Mouse (Mus musculus): ENCODE measurements around the gene H2al1a.
"Not testable (repeated sequence)": the region's sequence is repeated elsewhere in the genome, so short reads cannot be mapped to it uniquely, and the experiment has no call there.

The H2al1a gene

DNA sequence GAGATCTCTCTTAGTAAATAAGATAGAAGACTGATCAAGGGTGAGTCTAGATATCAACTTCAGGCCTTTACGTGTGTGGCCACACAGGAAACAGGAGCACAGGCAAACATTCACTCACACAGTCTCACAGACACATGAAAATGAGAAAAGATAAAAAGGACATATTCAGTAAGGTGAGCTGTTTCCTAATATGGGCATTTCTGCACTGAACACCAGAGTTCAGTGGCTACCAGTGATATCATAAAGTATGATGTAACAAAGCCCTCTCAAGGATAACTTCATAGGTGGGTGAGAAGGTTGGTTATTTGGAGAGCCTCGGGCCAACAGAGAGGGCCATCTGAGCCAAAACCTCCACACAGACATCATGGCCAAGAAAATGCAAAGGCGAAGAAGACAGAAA lies at the start of gene H2al1a:
TSS of gene H2al1a (plus strand) at position 301 of the 400 bp plus-strand sequence.
- not testable (repeated sequence) for ATAC-seq (ENCODE audit: low TSS enrichment)

- ATAC-seq (ENCODE audit: low TSS enrichment), result no peak
Observed at GRCm38 (mm10) chrX:11250155-11250554, 48.9 kb upstream of the H2al1a start.

GRCm38 (mm10) chrX:11254062-11254461 lies 45.0 kb upstream of the H2al1a start:
- ATAC-seq (ENCODE audit: low TSS enrichment), result peak; percentile 99

DNA sequence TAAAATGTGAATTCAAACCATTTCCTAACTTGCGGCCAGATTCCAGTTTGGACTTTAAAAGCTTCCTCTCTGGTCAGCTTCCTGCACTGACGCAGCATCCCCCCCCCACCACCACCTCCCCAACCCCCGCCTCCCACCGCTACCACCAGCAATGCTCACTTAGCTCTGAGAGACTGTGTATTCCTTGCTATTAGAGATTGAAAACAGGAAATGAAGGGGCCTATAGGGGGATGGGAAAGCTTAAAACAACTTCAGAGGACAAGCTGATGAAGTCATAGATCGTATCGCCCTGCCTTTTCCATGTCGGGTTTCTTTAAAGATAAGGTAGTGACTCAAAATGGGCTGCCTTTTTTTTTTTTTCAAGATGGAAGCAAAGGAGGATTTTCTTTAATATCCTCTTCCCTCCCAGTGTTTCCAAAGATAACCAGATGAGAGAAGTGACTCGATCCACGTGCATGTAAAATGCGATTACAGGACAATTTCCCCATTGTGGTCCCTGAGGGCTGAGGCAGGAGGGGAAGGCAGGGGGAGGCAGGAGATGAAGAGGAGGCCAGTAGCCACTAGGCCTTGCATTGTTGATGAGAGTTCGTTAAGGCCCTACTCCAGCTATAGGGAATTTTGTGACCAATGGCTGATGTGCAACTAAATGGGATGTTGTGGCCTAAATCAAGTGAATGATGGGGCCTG lies 44.4 kb upstream of the H2al1a start:
- no peak for ATAC-seq (ENCODE audit: low TSS enrichment)

DNA sequence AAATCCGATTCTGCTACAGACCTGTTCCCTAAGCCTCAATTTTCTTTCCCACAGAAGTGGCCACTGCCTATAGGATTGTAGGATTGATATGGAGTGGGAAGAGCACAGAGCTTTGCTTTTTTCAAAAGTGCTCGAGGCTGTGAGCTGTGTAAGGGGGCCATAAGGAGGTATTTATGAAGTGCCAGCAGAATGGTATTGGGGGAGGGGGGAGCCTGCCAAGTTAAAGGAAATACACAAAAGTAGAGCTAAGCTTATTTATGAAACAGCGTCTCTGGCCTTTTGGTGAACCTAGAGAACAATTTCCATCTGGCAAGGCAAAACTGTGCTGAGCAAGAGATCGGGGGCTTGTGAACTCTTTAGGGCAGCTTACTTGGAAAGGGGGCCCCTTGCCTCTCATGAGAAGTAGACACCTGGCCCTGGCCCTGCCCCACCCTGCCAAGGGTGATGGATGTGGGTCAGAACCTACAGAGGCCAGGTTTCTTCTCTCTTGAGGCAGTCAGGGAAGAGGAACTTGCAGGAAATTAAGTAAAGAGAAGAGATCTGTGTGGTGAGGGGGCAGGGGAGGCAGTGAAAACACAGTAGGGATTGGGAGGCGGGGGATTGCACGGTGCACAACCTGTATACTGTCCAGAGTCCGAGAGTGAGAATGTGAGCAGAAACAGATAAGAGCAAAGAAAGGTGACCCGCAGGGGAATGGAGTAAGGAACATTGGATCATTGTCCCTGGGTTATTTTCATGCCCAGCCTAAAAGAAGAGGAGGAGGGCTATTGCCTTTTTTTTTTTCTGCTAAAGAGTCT lies 43.3 kb upstream of the H2al1a start:
- ATAC-seq (ENCODE audit: low TSS enrichment), result no peak

DNA sequence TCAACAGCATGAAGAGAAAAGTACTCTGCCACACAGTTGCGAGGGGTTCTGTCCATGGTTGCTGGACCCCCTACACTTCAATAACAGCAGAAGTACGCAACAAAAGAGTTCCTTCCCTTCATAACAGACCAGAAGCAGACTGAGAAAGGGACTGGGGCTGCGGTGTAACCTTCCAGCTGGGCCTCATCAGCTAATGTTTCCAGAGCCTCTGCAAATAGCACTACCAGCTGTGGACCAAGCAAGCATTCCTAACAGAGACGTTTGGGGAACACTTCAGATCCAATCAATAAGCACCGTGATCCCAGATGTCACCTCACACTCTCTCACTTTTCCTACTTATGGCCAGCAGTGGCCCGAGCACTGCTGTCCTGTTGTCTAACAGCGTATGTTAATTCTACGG lies 34.1 kb upstream of the H2al1a start:
- ATAC-seq (ENCODE audit: low TSS enrichment), result no peak

DNA sequence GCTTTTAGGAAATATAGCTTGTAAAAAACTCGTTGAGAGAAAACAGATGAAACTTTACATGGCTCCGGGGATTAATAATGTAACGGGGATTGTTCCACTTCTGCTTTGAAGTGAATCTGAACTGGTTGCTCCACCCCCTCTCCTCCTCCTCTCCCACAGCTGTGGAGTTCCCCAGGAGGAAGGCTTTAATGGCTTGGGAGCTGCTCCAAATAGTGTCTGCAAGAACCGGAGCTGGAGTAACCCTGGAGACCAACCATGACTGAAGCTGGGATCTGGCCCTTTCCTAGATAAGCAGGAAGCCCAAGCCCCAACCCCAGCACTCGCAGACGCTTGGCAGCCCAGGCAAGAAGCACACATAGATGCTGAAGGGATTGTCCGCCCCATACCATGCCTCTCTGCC lies 31.3 kb upstream of the H2al1a start:
- ATAC-seq (ENCODE audit: low TSS enrichment), result no peak

DNA sequence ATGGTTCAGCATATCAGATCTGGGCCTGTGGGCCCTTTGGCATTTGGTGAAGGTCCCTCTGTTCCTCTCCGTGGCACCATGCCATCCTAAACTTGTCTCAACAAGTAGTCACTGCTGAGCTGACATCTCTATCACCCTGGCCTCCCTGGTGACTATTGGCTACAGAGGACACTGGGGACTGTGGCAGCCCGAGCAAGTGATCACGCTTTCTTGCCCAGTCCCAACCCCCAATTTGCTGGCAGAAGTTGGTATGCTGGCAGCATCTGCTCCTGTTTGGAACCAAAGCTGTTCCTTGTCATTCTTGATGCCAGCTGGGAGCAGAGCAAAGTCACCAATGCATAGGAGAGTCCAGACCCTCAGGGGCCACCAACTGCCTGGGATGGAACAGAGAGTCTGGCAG lies 30.0 kb upstream of the H2al1a start:
- peak; percentile 41; the same call in 1 of the 2 replicates for ATAC-seq (ENCODE audit: low TSS enrichment)

DNA sequence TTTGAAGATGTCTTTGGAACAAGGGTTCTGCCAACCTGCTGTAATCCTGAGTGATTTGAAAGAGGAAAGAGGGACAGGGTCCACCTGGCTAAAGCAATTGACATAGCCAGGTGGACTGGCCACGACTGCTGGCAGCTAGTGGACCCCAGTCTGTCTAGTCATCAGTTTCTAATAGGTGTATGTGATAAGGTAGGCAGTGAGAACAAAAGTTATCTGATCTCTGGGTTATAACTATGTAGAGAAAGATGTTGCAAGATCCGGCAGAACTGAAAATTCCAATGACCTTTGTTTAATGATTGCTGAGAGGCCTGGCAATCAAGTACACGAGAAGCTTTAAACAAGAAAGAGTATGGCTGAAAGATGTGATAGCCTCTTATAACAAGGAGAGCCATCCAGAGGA lies 25.9 kb upstream of the H2al1a start:
- no peak for ATAC-seq (ENCODE audit: low TSS enrichment)

DNA sequence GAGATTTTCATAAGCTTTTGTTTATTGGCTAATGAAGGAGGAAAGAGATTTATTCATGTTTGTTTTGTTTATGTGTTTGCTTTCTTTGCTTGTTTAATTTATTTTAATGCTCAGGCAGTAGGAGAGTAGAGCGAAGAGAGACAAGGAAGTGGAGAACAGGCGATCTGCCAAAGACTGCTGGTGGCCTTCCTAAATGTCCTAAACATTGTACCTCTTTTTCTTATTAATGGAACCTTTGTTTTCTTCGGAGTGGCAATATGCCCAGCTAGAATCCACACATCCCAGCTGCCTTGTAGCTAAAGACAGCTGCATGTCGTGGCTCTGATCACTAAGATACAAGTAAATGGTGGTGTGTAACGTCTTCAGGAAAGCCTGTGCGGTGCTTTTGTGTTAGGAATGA lies 22.0 kb upstream of the H2al1a start:
- no peak for ATAC-seq (ENCODE audit: low TSS enrichment)

GRCm38 (mm10) chrX:11280741-11281140 lies 18.3 kb upstream of the H2al1a start:
- ATAC-seq (ENCODE audit: low TSS enrichment), result peak; percentile 79

DNA sequence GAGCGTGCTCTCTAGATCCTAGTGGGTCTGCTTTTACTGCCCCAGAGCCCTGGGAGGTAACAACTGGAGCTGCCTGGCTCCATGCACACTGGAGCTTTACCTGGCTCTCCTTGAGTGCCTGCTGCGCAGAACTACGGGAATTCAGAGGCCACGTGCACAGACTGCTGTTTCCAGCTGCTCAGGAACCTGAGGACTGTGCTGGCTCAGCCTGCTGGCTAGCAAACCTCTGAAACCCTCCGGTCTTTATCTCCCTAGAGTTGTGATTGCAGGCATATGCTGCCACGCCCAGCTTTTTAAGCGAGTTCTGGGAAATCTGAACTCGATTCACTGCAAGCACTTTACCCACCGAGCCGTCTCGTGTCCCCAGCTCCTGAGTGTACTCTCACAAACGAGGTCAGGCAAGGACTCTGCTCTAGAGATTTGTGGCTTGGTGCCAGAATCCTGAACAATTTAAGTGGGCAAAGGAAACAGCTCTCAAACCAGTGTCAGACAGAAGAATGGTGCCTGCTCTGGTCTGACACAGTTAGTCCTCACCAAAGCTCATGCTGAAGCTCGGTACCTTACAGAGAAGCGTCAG lies 10.7 kb upstream of the H2al1a start:
- ATAC-seq (ENCODE audit: low TSS enrichment), result no peak

DNA sequence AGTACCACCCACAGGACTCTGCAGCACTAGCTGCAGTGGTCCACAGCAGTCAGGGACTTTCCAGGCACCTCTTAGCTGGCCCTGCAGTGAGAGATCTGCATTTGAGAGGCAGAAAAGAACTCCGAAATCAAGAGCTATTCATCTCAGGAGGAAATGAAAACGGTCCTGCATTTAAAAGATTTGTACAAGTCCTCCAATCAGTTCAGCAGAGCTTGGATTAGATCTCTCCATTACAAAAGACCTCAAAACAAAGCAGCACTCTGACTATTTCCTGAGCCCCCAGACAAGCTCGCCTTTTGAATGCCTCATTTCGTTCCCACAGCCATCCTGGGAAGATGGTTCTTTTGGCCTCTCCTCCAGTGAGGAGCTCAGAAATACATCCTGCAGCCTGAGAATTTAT lies 9.8 kb upstream of the H2al1a start:
- no peak for ATAC-seq (ENCODE audit: low TSS enrichment)

GRCm38 (mm10) chrX:11302132-11302531 lies 3.1 kb downstream of the H2al1a start, which contains the start of gene H2al1b:
Gene H2al1b, plus strand, starts transcription at chrX:11302432.
- ATAC-seq (ENCODE audit: low TSS enrichment), result not testable (repeated sequence)

DNA sequence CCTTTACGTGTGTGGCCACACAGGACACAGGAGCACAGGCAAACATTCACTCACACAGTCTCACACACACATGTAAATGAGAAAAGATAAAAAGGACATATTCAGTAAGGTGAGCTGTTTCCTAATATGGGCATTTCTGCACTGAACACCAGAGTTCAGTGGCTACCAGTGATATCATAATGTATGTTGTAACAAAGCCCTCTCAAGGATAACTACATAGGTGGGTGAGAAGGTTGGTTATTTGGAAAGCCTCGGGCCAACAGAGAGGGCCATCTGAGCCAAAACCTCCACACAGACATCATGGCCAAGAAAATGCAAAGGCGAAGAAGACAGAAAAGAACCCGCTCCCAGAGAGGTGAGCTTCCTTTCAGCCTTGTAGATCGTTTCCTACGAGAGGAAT lies 6.3 kb downstream of the H2al1a start, which contains the start of gene H2al1c:
TSS of gene H2al1c (plus strand) at position 301 of the 400 bp plus-strand sequence.
- not testable (repeated sequence) for ATAC-seq (ENCODE audit: low TSS enrichment)

DNA sequence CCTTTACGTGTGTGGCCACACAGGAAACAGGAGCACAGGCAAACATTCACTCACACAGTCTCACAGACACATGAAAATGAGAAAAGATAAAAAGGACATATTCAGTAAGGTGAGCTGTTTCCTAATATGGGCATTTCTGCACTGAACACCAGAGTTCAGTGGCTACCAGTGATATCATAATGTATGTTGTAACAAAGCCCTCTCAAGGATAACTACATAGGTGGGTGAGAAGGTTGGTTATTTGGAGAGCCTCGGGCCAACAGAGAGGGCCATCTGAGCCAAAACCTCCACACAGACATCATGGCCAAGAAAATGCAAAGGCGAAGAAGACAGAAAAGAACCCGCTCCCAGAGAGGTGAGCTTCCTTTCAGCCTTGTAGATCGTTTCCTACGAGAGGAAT lies 9.5 kb downstream of the H2al1a start, which contains the start of gene H2al1d:
TSS of gene H2al1d (plus strand) at position 301 of the 400 bp plus-strand sequence.
- not testable (repeated sequence) for ATAC-seq (ENCODE audit: low TSS enrichment)

- not testable (repeated sequence) for ATAC-seq (ENCODE audit: low TSS enrichment)
Observed at GRCm38 (mm10) chrX:11311634-11312033, 12.6 kb downstream of the H2al1a start, which contains the start of gene H2al1e. Gene H2al1e, plus strand, starts transcription at chrX:11311934.

- not testable (repeated sequence) for ATAC-seq (ENCODE audit: low TSS enrichment)
Observed at GRCm38 (mm10) chrX:11314858-11315257, 15.8 kb downstream of the H2al1a start, which contains the start of gene H2al1f. Gene H2al1f, plus strand, starts transcription at chrX:11315158.

- ATAC-seq (ENCODE audit: low TSS enrichment), result not testable (repeated sequence)
Observed at GRCm38 (mm10) chrX:11317956-11318355, 18.9 kb downstream of the H2al1a start, which contains the start of gene H2al1g. Gene H2al1g, plus strand, starts transcription at chrX:11318256.

DNA sequence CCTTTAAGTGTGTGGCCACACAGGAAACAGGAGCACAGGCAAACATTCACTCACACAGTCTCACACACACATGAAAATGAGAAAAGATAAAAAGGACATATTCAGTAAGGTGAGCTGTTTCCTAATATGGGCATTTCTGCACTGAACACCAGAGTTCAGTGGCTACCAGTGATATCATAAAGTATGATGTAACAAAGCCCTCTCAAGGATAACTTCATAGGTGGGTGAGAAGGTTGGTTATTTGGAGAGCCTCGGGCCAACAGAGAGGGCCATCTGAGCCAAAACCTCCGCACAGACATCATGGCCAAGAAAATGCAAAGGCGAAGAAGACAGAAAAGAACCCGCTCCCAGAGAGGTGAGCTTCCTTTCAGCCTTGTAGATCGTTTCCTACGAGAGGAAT lies 22.1 kb downstream of the H2al1a start, which contains the start of gene H2al1h:
TSS of gene H2al1h (plus strand) at position 301 of the 400 bp plus-strand sequence.
- ATAC-seq (ENCODE audit: low TSS enrichment), result not testable (repeated sequence)

DNA sequence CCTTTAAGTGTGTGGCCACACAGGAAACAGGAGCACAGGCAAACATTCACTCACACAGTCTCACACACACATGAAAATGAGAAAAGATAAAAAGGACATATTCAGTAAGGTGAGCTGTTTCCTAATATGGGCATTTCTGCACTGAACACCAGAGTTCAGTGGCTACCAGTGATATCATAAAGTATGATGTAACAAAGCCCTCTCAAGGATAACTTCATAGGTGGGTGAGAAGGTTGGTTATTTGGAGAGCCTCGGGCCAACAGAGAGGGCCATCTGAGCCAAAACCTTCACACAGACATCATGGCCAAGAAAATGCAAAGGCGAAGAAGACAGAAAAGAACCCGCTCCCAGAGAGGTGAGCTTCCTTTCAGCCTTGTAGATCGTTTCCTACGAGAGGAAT lies 25.3 kb downstream of the H2al1a start, which contains the start of gene H2al1i:
TSS of gene H2al1i (plus strand) at position 301 of the 400 bp plus-strand sequence.
- ATAC-seq (ENCODE audit: low TSS enrichment), result not testable (repeated sequence)

- not testable (repeated sequence) for ATAC-seq (ENCODE audit: low TSS enrichment)
Observed at GRCm38 (mm10) chrX:11327522-11327921, 28.5 kb downstream of the H2al1a start, which contains the start of gene H2al1j. Gene H2al1j, plus strand, starts transcription at chrX:11327822.

Measured in frontal cortex, adult (tissue).